Mouse (Mus musculus) small intestine, adult 2 months (tissue): ENCODE measurements at regions not wholly inside any gene's neighbourhood (a gene's known extent, or its start where the extent isn't known, plus 50 kb on each side); places are given as distances from the start of the nearest gene placed in this dataset.

Experiments used
- CTCF ChIP-seq: fragments of 200-500 bp; IDR thresholded peaks from 2 replicates; pipeline ENCODE4 v1.5.1; 2012; ENCODE audit warnings: low read depth, mild to moderate bottlenecking, control low read depth, inconsistent platforms, low read length, moderate library complexity, mixed read lengths; ENCODE audit not compliant: insufficient replicate concordance, insufficient read length; ENCODE audit errors: extremely low read depth
- POLR2A ChIP-seq: fragments of 200-500 bp; IDR thresholded peaks from 2 replicates; pipeline ENCODE4 v1.6.1; 2012; ENCODE audit warnings: low read depth, mild to moderate bottlenecking, control low read depth, inconsistent platforms, low read length, moderate library complexity

GRCm38 (mm10) chr1:151279955-151280354 is 64.3 kb upstream of the Ivns1abp start:
- TF ChIP-seq POLR2A, result no peak
- no peak for TF ChIP-seq CTCF
